Mouse (Mus musculus): Measurements from ENCODE around the gene Clpx.
"Not testable (repeated sequence)": the region's sequence is repeated elsewhere in the genome, so short reads cannot be mapped to it uniquely, and the experiment has no call there.

Gene Clpx

DNA sequence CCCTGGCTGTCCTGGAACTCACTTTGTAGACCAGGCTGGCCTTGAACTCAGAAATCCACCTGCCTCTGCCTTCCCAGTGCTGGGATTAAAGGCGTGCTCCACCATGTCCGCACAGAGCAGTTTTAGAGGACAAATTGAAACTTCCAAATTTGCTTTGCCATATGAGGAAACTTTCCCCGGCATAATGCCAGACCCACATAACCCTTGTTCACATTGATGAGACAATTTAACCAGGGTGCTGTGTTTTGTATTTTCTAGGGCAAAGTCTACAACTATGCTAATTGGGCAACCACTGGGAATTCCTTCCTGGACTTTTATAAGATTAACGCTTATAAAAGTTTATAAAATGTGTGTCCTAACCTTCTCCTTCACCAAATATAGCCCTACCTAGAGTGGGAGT lies 4.1 kb upstream of the Clpx start:
- no peak for DNase-seq (ENCODE audit: low spot score in 2 of 2)

DNA sequence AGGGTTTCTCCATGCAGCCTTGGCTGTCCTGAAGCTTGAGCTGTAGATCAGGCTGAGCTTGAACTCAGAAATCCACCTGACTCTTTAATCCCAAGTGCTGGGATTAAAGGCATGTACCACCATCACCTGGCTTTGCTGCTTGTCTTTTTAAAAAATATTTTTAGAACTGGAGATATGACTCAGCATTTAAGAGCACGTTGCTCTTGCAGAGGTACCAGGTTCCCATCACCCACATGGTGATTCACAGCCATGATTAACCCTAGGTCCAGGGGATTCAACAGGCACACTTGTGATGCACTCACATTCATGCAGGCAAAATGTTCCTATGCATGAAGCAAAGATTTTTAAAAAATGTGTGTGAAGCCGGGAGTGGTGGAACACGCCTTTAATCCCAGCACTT lies 1.6 kb upstream of the Clpx start:
- DNase-seq (ENCODE audit: low spot score in 2 of 2), result no peak

DNA sequence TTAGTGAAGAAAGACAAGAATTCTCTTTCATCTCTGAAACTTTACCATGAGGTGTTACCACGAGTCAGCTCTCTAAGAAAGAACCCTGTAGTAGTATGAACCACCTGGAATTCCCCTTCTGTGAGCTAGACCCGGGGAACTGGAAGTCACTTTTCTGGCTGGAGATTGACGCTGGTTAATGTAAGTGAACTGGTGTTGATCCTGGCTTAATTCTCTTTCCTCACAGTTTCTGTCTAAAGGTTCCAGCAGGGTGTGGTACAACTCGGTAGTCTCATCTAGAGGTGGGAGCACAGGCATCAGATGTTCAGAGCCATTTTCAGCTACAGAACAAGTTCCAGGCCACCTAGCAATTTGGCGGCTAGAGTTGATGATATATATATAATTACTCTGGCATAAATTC lies 941 bp upstream of the Clpx start:
- DNase-seq (ENCODE audit: low spot score in 2 of 2), result no peak

DNA sequence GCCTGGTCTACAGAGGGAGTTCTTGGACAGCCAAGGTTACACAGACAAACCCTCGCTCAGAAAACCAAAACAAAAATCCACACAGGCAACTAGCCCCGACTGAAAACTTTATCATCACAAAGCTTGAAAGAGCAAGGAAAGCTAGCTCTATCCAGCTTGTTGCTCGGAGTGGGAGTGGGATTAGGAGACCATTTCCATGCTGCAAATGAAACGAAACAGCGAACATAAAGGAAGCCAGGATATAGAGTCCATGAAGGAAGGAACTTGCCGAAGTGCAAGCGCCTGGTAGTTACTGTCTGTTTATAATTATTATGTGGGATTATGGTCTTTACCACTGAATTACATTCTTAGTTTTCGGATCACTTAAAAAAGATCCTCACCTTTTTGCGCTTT lies 484 bp upstream of the Clpx start:
- DNase-seq (ENCODE audit: low spot score in 2 of 2), result no peak

DNA sequence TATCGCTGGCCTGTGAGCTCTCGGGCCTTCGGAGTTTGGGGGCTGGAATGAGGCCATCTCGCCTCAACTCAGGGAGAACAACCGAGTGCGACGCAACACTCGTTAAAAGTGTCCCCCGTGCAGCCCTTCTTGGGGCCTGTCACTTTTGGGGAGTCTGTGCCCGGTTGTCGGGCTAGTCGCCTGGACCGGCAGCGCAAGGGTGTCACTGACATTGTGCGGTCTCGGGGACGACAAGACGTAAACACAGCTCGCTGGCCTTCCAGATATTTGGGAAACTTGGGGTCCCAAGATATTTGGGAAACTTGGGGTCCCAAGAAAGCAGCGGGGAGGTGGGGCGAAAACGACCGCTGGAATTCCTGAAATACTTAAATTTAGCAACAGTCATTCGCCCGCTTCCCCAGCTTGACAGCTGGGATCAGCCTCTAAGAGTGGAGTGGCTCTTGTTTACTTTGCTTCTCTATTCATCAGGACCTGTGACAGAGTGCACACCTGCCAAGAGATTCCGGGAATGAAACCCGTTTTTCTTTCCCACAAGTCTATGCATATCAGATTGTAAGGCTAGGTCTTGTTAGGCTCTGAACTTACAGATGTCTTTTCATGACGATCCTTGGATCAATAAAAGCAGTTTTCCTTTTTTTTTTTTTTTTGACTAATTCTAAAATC lies 787 bp downstream of the Clpx start:
- no peak for DNase-seq (ENCODE audit: low spot score in 2 of 2)

DNA sequence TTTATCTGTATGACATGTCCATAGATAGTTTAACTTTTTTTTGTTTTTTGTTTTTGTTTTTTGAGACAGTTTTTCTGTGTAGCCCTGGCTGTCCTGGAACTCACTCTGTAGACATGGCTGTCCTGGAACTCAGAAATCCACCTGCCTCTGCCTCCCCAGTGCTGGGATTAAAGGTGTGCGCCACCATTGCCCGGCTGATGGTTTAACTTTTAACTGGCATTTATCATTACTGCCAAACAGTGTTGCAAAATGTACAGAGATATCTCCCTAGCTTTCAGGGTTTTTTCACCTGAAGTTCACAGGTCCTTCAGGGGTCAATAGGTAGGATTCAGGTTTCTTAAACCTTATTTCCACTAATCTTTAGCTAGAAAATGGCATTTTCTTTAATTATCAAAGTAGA lies 3.0 kb downstream of the Clpx start:
- no peak for DNase-seq (ENCODE audit: low spot score in 2 of 2)

DNA sequence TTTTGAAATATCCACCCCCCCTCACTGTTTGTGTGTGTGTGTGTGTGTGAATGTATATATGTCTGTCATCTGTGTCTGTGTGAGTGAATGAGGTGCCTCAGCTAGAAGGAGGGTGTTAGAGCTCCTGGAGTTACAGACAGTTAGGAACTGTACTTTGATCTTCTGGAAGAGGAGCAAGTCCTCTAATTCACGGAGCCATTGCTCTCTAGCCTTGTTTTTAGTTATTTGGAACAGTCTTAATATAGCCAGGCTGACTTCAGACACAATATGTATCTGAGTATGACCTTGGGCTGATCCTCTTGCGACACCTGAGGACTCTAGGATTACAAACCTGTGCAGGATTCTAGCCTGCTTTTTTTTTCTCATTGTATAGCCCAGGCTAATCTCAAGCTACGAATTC lies 4.7 kb downstream of the Clpx start:
- DNase-seq (ENCODE audit: low spot score in 2 of 2), result no peak

DNA sequence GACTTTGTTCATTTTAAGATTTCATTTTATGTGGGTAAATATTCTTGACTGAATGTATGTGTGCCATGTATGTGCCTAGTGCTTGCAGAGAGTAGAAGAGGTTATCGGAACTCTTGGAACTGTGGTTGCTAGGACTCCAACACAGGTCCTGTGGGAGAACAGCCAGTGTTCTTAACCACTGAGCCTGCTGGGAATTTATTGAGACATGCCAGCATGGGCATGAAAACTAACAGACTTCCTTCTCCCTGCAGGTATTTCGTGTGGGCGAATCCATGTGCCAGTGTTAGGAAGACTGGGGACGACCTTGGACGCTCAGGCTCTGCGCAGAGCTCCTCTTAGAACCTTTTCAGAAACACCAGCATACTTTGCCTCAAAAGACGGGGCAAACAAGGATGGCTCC lies 5.6 kb downstream of the Clpx start:
- no peak for DNase-seq (ENCODE audit: low spot score in 2 of 2)

DNA sequence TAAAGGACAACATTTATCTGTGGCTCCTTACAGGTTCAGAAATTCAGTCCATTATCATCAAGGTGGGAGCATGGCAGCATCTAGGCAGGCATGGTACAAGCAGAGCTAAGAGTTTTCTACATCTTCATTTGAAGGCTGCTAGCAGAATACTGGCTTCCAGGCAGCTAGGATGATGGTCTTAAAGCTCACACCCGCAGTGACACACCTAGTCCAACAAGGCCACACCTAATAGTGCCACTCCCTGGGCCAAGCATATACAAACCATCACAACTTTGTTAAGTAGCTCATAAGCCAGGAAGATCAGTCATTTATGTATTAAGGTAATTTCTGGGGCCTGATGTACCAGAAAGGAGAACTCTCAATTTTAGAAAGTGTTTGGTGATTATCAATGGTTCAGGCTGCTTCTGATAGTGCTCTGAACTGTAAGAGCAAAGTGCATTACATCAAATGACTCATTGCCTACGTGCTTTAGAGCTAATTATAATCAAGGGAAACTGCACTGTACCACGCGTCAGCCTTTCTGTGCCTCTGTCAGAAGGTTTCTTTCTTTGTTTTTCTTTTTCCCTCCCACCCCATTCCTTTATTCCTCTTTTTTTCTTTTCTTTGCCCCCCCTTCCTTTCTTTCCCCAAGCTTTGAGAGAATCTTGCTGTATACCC lies 8.4 kb downstream of the Clpx start:
- no peak for DNase-seq (ENCODE audit: low spot score in 2 of 2)

DNA sequence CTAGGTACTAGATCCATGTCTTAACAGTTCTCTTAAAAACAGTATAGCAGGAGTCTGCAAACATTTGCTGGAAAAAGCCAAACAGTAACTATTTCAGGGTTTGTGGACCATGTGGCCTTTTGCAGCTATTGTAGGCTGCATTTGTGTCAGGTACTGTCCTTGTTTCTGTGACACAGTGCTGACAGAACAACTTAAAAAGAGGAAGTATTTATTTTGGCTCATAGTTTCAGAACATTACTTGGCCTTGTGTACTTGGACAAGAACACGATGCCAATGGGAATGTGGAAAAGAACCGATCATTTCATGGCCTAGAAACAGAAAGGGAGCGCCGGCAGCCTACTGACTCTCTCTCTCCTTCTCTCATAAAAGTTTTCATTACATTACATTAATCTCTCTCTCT lies 9.5 kb downstream of the Clpx start:
- DNase-seq (ENCODE audit: low spot score in 2 of 2), result no peak

DNA sequence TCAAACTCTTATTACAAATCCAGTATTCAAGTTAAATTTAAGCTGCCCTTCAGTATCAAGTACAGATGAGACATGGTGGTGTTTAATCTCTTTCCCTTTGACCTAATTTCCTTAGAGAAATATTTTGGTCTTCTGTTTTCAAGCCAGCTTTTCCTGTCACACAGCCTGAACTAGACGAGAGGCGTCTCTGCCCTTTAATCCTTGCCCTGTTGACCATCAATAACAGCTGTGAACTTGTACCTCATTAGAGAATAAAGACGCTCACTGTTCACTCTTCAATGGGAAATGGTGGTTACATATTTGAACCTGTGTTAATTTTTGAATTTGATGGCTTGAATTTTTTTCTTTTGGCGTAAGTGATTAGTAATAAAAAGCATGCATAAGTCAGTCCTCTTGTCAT lies 10.2 kb downstream of the Clpx start:
- DNase-seq (ENCODE audit: low spot score in 2 of 2), result no peak

DNA sequence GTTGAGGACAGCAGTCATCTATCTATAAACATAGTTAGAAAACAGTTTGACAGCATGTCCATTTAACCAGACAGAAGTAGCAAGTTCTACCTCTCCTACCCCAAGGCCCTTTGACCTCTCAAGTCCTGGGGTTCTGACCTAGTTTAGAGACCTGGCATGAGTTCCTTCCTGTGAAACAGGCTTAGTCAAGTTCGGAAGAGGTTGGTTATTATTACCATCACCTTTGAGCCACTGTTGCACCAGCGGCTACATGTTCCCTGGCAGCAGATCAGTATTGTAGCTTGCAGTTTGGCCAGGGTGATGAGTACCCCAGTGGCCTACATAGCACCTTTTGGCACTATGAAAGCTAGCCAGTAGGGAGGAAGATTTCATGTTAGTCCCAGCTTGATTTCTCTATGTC lies 12.6 kb downstream of the Clpx start:
- DNase-seq (ENCODE audit: low spot score in 2 of 2), result no peak

DNA sequence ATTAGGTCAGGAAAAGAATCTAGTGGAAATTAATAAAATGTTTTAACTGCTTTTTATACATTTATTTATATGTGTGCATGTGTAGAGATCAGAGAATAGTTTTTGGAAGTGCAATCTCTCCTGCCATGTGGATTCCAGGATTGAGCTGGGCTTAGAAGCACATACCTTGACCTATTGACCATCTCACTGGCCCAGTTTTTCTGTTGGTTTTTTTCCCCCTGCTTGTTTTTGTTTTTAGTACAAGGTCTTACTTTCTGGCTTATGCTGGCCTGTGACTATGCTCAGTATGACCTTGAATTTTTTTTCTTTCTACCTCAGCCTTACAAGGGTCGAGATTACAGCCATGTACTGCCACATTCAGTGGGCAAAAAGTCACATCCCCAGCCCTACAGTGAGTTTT lies 14.0 kb downstream of the Clpx start:
- DNase-seq (ENCODE audit: low spot score in 2 of 2), result no peak

DNA sequence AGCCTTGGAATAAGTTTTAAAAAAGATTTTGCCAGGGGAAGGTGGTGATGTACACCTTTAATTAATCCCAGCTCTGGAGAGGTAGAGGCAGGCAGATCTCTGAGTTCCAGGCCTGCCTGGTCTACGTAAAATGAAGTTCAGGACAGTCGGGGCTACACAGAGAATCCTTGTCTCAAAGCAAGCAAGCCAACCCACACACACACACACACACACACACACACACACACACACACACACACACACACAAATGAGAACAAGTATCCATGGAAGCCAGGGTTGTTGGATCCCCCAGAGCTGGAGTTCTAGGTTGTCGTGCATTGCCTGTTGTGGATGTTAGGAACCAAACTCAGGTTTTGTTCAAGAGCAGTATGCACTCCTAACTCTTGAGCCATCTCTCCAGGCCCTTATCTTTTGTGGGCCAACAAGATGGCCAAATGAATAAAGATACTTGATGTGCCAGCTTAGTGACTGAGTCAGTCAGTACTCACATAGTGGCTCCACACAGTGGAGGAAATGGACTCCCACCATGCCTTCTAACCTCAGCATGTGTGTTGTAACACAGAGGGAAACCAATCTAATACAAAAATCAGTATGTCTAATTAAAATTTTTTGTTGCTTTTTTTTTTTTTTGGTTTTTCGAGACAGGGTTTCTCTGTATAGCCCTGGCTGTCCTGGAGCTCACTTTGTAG lies 18.8 kb downstream of the Clpx start:
- no peak for DNase-seq (ENCODE audit: low spot score in 2 of 2)

DNA sequence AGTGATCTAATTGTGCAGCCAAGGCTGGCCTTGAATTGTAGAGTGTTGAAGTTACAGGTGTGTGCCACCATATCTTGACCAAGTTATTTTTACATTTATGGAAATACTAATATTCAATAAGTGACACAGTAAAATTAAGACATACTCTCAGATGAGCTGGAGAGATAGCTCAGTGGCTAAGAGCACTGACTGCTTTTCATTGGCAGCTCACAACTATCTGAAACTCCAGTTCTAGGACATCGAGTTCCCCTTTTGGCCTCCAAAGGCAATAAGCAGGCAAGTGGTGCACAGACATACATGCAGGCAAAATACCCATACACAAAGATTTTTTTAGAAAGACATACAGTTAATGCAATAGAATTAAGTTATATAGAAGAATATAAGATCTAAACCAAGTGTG lies 19.8 kb downstream of the Clpx start:
- DNase-seq (ENCODE audit: low spot score in 2 of 2), result no peak

DNA sequence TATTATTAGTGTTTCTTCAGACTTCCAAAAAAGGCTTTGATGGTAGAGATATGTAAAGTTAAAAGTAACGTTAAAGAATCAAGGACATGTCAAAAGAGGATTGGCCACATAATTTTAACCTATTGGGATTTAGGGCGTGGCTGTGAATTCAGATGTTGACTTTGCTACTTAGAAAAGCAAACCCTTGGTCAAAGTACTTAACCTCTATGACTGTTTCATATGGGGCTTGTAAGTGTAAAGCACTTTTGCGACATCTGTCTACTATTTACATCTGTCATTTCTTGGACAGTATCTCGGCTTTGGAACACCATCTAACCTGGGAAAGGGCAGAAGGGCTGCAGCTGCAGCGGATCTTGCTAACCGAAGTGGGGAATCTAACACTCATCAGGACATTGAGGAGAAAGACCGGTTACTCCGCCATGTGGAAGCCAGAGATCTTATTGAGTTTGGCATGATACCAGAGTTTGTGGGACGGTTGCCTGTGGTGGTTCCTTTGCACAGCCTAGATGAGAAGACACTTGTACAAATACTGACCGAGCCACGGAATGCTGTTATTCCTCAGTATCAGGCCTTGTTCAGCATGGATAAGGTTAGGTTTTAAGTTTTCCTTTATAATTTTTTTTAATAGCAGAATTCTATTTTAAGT lies 28.3 kb downstream of the Clpx start:
- no peak for DNase-seq (ENCODE audit: low spot score in 2 of 2)

DNA sequence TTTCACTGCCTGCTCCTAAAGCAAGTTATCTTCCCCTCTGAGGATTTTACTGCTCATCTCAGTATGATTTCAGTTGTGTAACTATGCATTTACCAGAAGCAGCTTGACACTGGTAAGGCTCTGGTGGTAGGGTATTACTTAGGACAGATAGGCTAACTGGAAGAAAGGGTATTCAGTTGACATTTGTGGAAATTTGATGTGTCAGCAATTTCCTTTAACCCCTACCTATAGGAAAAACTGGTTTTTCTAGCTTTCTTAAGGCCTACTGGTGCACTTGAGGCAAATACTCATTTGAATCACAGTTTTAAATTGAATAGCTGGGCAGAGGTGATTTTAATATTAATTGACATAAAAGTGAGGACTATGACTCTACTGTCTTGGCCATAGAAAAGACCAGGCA lies 31.9 kb downstream of the Clpx start:
- no peak for DNase-seq (ENCODE audit: low spot score in 2 of 2)

DNA sequence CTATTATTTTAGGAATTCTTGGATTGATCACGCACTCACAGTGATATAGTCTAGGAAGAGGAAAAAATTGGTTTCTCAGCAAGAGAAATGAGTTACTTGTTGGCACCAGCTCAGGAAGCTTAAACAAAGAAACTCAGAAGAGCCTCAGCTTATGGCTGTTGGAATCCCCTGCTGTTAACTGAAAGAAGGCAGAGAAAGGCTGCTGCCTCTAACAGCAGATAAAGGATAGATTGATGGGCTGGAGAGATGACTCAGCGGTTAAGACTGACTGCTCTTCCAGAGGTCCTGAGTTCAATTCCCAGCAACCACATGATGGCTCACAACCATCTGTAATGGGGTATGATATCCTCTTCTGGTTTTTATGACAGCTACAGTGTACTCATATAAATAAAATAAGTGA lies 33.3 kb downstream of the Clpx start:
- DNase-seq (ENCODE audit: low spot score in 2 of 2), result no peak

DNA sequence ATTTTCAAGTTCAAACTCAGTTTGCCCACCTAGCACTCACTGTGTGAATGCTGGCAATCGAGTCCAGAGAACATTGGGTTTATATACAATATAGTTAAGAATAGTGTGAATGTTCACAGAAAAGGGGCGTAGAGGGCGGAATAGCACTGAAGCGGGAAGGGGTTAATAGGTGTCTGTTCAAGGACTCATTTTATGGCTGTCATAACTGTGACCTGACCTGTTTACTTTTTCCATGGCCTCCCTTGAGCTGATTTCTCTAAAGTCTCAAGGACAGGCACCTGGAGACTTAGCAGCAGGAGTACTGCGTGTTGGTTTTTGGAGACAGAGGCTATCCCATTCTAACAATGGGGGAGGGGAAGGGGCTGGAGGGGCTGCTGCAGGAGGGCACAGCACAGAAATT lies 39.9 kb downstream of the Clpx start:
- DNase-seq (ENCODE audit: low spot score in 2 of 2), result no peak

DNA sequence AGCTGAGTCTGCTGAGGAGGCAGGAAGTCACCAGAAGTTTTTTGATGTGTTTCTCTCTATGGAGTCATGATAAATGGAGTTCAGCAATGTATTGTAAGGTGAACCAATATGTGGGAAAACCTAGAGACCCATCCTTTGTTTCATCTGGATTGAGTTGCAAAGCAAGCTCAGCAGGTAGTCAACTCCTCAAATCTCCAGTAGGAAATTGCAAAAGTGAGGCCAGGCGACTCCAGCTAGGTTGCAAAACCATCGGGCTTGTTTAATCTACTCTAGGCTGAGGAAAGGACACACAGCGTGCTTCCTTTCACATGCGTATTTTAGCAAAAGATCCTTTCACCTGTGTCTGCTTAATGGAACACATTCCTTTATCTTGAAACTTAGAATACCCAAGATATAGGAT lies 45.1 kb downstream of the Clpx start:
- DNase-seq (ENCODE audit: low spot score in 2 of 2), result no peak

DNA sequence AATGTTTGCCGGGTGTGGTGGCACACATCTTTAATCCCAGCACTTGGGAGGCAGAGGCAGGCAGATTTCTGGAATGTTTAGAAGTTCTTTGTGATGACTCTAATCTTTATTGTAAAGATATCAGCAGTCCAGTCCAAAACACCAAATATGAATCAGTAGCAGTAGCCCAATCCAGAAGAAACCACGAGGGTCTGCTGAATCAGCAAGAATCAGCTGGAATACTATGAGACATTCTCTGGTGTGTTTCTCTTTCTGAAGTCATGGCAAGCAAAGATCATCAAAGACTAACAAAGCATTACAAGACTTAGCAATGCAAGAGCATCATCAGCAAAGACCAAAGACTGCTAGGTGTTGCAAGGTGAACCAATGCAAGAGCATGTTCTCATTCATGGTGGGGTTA lies 46.4 kb downstream of the Clpx start:
- no peak for DNase-seq (ENCODE audit: low spot score in 2 of 2)

DNA sequence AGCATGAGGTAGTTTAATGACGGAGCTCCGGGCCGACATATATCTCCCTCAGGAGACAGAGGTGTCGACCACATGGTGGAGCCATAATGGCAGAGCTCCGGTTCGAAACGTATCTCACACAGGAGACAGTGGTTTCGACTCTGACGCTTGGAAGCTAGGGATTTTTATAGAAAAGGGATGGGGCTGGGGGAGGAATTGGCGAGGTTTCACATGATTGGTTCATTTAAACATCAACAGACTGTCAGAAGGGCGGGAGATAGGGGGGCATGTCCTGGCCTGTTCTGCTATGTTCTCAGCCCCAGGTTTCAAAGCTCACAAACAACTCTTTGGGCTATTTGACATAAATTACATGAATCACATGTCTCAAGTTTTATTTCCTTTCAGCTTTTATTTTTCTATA lies 51.4 kb downstream of the Clpx start:
- DNase-seq (ENCODE audit: low spot score in 2 of 2), result not testable (repeated sequence)

All from urinary bladder, postnatal 36 days (tissue).